Mouse (Mus musculus) lung, adult 2 months (tissue): Measurements from ENCODE around the gene Hspb8.

Experiments used
- CTCF ChIP-seq: fragments of 200-500 bp; IDR thresholded peaks from 2 replicates; pipeline ENCODE4 v1.5.1; 2011; ENCODE audit warnings: mild to moderate bottlenecking, low read length, control low read depth; ENCODE audit not compliant: insufficient read depth
- POLR2A ChIP-seq: fragments of 200-500 bp; IDR thresholded peaks from 2 replicates; pipeline ENCODE4 v1.6.1; 2011; ENCODE audit warnings: low read depth, mild to moderate bottlenecking, control low read depth, low read length, borderline replicate concordance; ENCODE audit errors: extremely low read depth

DNA sequence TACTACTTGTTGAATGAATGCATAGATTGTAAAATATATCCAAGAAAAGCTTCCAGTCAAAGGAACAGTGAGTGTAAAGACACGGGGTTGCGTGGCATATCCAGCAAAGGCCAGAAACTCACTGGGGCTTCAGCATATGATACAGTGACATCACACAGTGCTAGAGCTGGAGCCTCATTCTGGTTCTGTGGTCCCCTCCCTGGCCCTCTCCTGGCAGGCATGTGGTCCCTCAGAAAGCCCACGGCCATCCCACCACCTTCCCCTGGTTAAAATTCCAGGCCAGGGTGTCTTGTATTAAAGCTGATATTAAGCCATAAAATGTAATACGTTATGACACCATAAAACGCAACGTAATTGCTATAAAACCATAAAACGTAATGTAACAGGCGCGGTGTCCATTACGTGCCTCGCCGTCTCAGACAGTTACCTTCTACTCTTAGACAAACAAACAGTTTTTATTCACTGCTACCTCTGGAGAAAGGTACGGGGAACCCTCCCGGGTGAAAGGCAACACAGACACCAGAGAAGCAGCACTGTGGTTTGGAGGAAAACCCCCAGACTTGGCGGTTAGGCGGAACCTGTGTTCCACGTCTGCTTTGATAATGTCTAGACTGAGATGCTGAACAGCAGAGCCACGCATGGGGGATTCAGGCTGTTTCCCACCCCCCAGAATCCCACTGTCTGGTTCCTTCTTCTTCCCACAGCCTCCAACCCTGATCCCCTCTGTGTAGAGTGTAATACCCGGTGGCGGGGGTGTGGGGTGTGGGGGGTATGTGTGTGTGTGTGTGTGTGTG lies 55.6 kb downstream of the Hspb8 start:
- TF ChIP-seq CTCF, result no peak
- TF ChIP-seq POLR2A, result no peak
